Mouse (Mus musculus) cortical plate, adult 2 months (tissue): ENCODE measurements at regions not wholly inside any gene's neighbourhood (a gene's known extent, or its start where the extent isn't known, plus 50 kb on each side); places are given as distances from the start of the nearest gene placed in this dataset.

Experiments used
- H3K27ac ChIP-seq: fragments of 200-500 bp; 2 replicates; pipeline ENCODE4 v1.5.1; 2012; ENCODE audit warnings: low read length, control low read depth, inconsistent platforms; ENCODE audit not compliant: insufficient read depth
- H3K4me1 ChIP-seq: fragments of 200-500 bp; 2 replicates; pipeline ENCODE4 v1.6.1; 2011; ENCODE audit warnings: low read length; ENCODE audit not compliant: control insufficient read depth, insufficient read depth
- H3K4me3 ChIP-seq: fragments of 200-500 bp; 2 replicates; pipeline ENCODE4 v1.5.1; 2011; ENCODE audit warnings: mild to moderate bottlenecking, low read length, control low read depth; ENCODE audit not compliant: insufficient read depth
- CTCF ChIP-seq: fragments of 200-500 bp; IDR thresholded peaks from 2 replicates; pipeline ENCODE4 v1.5.1; 2011; ENCODE audit warnings: mild to moderate bottlenecking, control low read depth, low read length; ENCODE audit not compliant: insufficient read depth; ENCODE audit errors: extremely low read depth
- POLR2A ChIP-seq: fragments of 200-500 bp; IDR thresholded peaks from 2 replicates; pipeline ENCODE4 v1.6.1; 2011; ENCODE audit warnings: mild to moderate bottlenecking, low read length, control low read depth; ENCODE audit not compliant: insufficient read depth; ENCODE audit errors: extremely low read depth

DNA sequence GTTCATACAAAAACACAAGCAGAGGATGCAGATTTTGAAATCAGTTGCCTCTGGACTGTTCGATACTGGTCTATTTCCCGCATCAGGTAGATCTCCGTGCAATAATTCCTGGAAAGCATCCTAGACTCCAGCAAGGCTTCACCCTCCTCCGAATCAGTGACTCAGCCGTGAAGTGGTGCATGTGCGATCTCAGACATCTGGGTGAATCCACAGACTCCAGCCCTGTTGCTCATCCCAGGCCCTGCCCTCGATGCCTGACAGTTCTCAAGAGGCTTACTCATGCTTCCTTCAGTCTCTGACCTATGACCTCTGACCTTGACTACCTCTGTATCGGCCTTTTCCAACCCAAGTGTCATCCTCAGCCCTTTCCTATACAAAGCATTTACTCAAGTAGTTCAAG lies 68.1 kb upstream of the Ankrd55 start:
- TF ChIP-seq CTCF = no peak
- no peaks in the 10 kb centered on the region for H3K4me1 ChIP-seq
- H3K4me3 ChIP-seq = no peak overlapping the region
- no peak overlapping the region for H3K27ac ChIP-seq

- TF ChIP-seq CTCF = no peak
- TF ChIP-seq POLR2A = no peak
- Histone ChIP-seq H3K4me1 (no peaks in the 10 kb centered on the region), H3K27ac (no peak overlapping the region), H3K4me3 (no peak overlapping the region)
Measured at GRCm38 (mm10) chr13:112223616-112224015, 64.6 kb upstream of the Ankrd55 start.

- TF ChIP-seq POLR2A (no peak), CTCF (no peak)
- no peak overlapping the region for H3K27ac ChIP-seq
Measured at GRCm38 (mm10) chr13:112227766-112228165, 60.5 kb upstream of the Ankrd55 start.

DNA sequence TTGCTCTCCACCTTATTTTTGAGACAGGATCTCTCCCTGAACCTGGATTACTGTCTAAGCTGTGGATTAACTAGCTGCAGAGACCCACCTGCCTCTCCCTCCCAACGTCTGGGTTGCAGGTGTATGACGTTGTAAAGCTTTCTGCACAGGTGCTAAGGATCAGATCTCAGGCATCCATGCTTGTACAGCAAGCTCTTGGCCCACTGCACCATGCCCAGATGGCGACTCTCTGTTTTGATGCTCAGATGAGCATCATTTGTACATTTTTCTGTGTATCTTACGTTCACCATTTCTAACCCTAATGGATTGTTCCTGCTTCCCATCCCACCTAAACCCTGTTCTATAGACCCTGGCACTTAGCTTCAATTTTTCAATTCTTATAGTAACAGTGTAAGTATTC lies 59.4 kb upstream of the Ankrd55 start:
- TF ChIP-seq POLR2A (no peak), CTCF (no peak)
- no peak overlapping the region for H3K27ac ChIP-seq
- no peaks in the 10 kb centered on the region for H3K4me1 ChIP-seq
- no peak overlapping the region for H3K4me3 ChIP-seq

More at GRCm38 (mm10) chr13:112227766-112228165, 60.5 kb upstream of the Ankrd55 start:
- no peaks in the 10 kb centered on the region for H3K4me1 ChIP-seq
- H3K4me3 ChIP-seq = no peak overlapping the region

GRCm38 (mm10) chr13:112230176-112230575 lies 58.1 kb upstream of the Ankrd55 start:
- H3K4me1 ChIP-seq = no peaks in the 10 kb centered on the region
- no peak overlapping the region for H3K27ac ChIP-seq
- no peak overlapping the region for H3K4me3 ChIP-seq
- TF ChIP-seq POLR2A (no peak), CTCF (no peak)

DNA sequence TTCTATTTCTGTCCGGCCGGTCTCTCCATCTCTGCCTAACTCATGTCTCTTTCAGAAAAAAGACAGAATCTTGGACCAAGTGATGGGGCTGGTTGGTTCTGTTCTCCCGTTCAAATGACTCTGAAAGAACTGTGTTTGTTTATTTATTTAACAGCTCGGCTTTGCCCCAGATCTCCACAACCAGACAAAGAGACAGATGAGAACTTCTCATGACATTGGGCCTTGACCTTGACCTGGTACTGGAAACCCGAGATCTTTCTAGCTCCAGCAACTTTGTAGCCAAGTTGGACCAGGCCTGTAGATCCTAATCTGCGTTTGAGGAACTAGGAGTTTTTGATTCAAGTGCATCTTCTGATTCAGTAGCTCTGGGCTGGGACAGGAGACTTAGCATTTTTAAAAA lies 53.6 kb upstream of the Ankrd55 start:
- Histone ChIP-seq H3K27ac (no peak overlapping the region), H3K4me1 (no peaks in the 10 kb centered on the region), H3K4me3 (no peak overlapping the region)
- TF ChIP-seq POLR2A = no peak
- TF ChIP-seq CTCF = no peak

- Histone ChIP-seq H3K4me1 (no peaks in the 10 kb centered on the region), H3K4me3 (no peak overlapping the region), H3K27ac (no peak overlapping the region)
- TF ChIP-seq POLR2A (no peak), CTCF (no peak)
Measured at GRCm38 (mm10) chr13:112236956-112237355, 51.3 kb upstream of the Ankrd55 start.

DNA sequence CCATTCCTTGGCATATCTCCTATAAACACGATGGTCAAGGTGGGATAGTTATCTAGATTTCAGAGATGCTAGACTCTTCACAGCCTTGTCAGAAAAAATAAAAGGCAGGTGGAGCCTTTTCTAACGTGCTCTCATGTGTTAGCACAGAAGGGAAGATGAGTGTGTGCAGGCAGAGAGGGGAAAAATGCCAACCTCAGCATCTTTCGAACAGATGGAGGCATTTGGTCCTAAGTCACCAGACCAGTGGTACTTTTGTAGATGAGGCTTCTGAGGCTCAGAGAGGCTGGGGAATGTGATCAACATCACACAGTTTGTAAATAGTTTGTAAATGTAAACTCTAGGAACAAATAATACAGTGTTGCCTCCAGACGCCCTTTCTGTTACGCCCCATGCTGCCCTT lies 50.9 kb upstream of the Ankrd55 start:
- no peak for TF ChIP-seq CTCF
- TF ChIP-seq POLR2A = no peak
- no peaks in the 10 kb centered on the region for H3K4me1 ChIP-seq
- no peak overlapping the region for H3K4me3 ChIP-seq
- H3K27ac ChIP-seq = no peak overlapping the region

- no peak for TF ChIP-seq POLR2A
- no peak for TF ChIP-seq CTCF
- H3K4me3 ChIP-seq = no peak overlapping the region
- no peaks in the 10 kb centered on the region for H3K4me1 ChIP-seq
- H3K27ac ChIP-seq = no peak overlapping the region
Measured at GRCm38 (mm10) chr13:112237917-112238316, 50.3 kb upstream of the Ankrd55 start.
